Mouse (Mus musculus) embryonic facial prominence, embryonic 10.5 days (tissue): ENCODE data around the gene Pde4d. TPM values are rescaled to one million over a fixed set of nuclear protein-coding genes. Genes with fewer than 3 reads are reported as not detected.

Experiments used
- DNase-seq: peaks from one replicate; pipeline ENCODE4 v3.0.0-alpha.2; 2017; ENCODE audit warnings: low spot score
- H3K27ac ChIP-seq: fragments of 300-500 bp; sonication (generic); replicated peaks from 2 replicates; pipeline ENCODE4 v1.5.1; 2016; ENCODE audit warnings: mild to moderate bottlenecking
- H3K27me3 ChIP-seq: fragments of 300-500 bp; sonication (generic); replicated peaks from 2 replicates; pipeline ENCODE4 v1.6.1; 2016; ENCODE audit warnings: low read depth, mild to moderate bottlenecking; ENCODE audit not compliant: poor library complexity, severe bottlenecking
- H3K36me3 ChIP-seq: fragments of 300-500 bp; sonication (generic); replicated peaks from 2 replicates; pipeline ENCODE4 v1.6.1; 2016; ENCODE audit warnings: mild to moderate bottlenecking, moderate library complexity
- H3K4me1 ChIP-seq: fragments of 300-500 bp; sonication (generic); 2 replicates; pipeline ENCODE4 v1.6.1; 2016
- H3K4me3 ChIP-seq: fragments of 300-500 bp; sonication (generic); 2 replicates; pipeline ENCODE4 v1.5.1; 2016; ENCODE audit warnings: mild to moderate bottlenecking, moderate library complexity
- H3K9me3 ChIP-seq: fragments of 300-500 bp; sonication (generic); 2 replicates; pipeline ENCODE4 v1.6.1; 2016; ENCODE audit warnings: mild to moderate bottlenecking
- WGBS: fragments of 180-500 bp; shearing (Covaris S2); methylation state at CpG from one replicate; pipeline ENCODE4 v1.1.7; 2016; 5-methylcytosine and 5-hydroxymethylcytosine counted together
- polyA plus RNA-seq: library from polyadenylated mRNA; unstranded; fragments of >200 nt; fragmentation: Nextera tagmentation; extraction: Ambion mirVana; gene quantifications from 2 replicates; pipeline ENCODE4 v1.2.1, GENCODE M21; 2016

Gene Pde4d
- polyA plus RNA-seq, 1 experiment from 2014 or later = 19.7 TPM

DNA sequence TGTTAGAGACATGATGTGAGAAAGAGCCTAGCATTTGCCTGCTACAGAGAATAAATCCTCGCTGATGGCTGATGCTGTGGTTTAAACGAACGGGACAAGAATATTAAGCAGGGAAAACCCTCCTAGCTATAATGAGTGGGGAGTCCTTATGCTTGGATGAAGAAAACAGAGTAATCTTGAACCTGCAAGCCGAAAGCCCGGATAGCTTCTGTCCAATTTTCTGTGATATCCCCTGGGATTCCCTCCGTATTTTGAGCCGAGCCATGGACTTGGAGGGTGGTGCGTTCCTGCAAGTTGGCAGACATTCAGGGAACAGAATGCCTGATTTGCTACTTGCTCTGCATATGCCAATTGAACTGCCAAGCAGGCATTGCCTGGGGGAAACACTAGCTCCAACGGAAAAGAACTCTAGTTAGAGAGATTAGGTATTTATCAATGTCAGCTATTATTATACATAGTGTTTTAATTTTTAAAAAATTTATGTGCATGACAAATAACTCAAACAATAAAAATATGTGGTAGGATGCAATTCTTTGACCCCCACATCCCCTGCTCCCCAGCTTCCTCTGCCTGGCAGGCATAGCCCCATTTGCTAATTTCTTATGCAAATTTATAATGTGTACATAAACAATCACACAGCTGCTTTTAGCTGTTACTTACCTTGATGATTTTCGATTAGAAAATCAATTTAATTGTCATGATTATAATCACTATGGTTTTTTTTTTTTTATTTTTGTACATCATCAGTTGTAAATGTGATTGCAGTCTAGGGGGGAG is 603.7 kb downstream of the Pde4d start:
- H3K36me3 ChIP-seq = no peaks in the 10 kb centered on the region
- DNase-seq = no peak
- no peaks in the 10 kb centered on the region for H3K27me3 ChIP-seq
- peaks cover 4% of the 10 kb centered on the region; the same call in 1 of the 2 replicates for H3K4me1 ChIP-seq
- no peaks in the 10 kb centered on the region for H3K9me3 ChIP-seq
- no peak overlapping the region for H3K4me3 ChIP-seq
- WGBS = 74% methylated on average over 10 of the region's 10 CpGs
- no peak overlapping the region for H3K27ac ChIP-seq

DNA sequence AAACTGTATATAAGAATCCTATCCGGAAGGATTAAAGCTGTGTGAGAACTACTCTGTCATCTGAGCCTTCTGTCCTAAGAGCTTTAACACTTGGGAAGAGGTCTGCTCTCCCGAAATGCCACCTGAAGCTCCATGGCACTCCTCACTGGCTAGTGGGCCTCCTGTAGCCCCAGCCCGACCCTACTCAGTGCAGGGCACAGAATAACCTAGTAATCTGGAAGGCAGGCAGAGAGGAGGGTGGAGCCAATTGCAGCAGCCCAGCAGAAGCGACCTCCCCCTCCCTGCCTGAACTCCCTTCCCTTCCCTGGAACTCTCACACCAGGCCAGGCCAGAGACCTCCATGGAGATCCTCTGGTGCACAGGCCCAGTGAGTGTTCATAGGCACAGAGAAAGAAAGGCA is 608.3 kb downstream of the Pde4d start:
- WGBS = 24% methylated on average over 4 of the region's 4 CpGs
- H3K4me1 ChIP-seq = peaks cover 4% of the 10 kb centered on the region; the same call in 1 of the 2 replicates

DNA sequence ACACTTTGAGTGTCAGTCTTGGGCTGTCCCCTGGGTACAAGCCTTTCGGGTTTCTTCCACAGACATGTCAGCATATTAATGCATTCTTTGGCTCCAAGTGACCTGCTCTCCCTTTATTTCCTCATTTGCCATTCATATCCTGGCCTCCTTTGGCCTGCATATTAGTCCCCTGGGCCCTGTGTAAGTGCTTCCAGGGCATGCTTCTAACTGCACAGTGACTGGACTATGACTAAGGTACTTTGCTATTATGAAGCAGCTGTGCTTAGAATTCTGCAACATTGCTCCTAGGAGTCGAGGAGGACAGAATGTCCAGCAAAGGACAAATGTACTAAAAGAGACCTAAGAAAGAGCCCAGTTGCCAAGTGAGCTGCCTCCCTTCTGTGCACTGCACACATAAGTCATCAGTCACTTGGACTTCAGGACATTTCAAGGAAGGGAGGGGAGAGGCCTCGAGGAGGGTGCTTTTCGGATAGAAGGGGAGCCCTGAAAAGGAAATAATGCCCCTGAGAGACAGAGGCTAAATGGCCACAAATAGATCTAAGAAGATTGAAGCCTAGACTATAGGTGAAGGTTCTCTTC is 616.9 kb downstream of the Pde4d start:
- Histone ChIP-seq H3K9me3 (no peaks in the 10 kb centered on the region), H3K27ac (no peak overlapping the region), H3K4me3 (no peak overlapping the region), H3K27me3 (no peaks in the 10 kb centered on the region; the same call in 1 of the 2 replicates), H3K36me3 (no peaks in the 10 kb centered on the region), H3K4me1 (peaks cover 5% of the 10 kb centered on the region; the same call in 1 of the 2 replicates)
- no peak for DNase-seq
- 67% methylated on average over 4 of the region's 4 CpGs for WGBS

More for the DNA sequence above, 608.3 kb downstream of the Pde4d start:
- no peak overlapping the region for H3K4me3 ChIP-seq
- no peak for DNase-seq
- no peak overlapping the region for H3K27ac ChIP-seq
- no peaks in the 10 kb centered on the region for H3K36me3 ChIP-seq
- H3K9me3 ChIP-seq = no peaks in the 10 kb centered on the region
- no peaks in the 10 kb centered on the region for H3K27me3 ChIP-seq

DNA sequence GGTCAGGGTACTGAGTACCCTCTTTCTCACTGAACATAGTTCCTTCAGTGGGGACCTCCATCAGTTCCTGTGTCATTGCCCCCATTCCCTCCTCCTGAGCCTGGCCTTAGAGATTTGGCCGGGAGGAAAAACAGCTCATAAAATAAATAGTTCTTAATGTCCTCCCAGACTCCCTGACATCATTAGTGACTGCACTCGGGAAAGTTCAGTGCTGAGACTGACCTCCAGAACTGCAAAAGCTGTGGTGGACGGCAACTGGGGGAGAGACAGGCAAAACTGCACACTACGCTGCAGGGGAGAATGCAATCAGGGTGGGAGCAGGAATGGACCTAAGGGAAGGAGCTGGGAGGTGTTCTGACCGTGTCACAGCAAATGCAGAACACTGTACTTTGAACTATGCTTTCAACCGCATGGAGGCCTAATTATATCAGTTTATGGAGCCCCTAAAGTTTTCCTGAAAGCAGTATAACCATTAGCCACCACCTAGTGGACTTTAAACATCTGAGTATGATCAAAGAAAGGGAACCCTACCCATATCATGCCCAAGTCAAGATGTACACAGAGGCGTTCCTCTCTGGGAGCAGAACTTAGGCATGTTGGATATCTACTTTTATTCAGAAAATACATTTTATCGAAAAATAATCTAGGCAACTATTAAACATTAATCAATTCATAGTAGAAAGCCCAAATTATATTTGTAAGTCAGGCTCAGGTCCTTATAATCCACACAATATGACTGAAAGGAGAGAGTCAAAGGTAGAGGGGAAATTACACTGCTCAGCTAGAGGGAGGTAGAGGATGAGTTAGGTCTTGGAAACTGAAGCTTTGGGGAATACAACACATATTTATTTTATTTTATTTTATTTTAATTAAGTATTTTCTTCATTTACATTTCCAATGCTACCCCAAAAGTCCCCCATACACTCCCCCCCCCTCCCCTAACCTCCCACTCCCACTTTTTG is 618.8 kb downstream of the Pde4d start:
- H3K9me3 ChIP-seq = no peaks in the 10 kb centered on the region
- H3K36me3 ChIP-seq = no peaks in the 10 kb centered on the region
- H3K27me3 ChIP-seq = no peaks in the 10 kb centered on the region; the same call in 1 of the 2 replicates
- H3K4me3 ChIP-seq = no peak overlapping the region
- H3K4me1 ChIP-seq = peaks cover 8% of the 10 kb centered on the region
- DNase-seq = no peak
- H3K27ac ChIP-seq = no peak overlapping the region
- WGBS = 81% methylated on average over 8 of the region's 8 CpGs

GRCm38 (mm10) chr13:109073371-109073770 is 623.6 kb downstream of the Pde4d start:
- Histone ChIP-seq H3K27me3 (no peaks in the 10 kb centered on the region), H3K9me3 (no peaks in the 10 kb centered on the region), H3K36me3 (no peaks in the 10 kb centered on the region), H3K4me1 (peaks cover 8% of the 10 kb centered on the region; the same call in 1 of the 2 replicates), H3K4me3 (no peak overlapping the region), H3K27ac (no peak overlapping the region)
- 14% methylated on average over 2 of the region's 2 CpGs for WGBS
- DNase-seq = no peak

- Histone ChIP-seq H3K27ac (no peak overlapping the region), H3K27me3 (no peaks in the 10 kb centered on the region), H3K9me3 (no peaks in the 10 kb centered on the region), H3K4me1 (peaks cover 8% of the 10 kb centered on the region; the same call in 1 of the 2 replicates), H3K4me3 (no peak overlapping the region), H3K36me3 (no peaks in the 10 kb centered on the region)
- DNase-seq = no peak
- 32% methylated on average over 4 of the region's 4 CpGs for WGBS
Measured at GRCm38 (mm10) chr13:109074078-109074477, 624.3 kb downstream of the Pde4d start.

- H3K4me3 ChIP-seq = no peak overlapping the region
- 82% methylated on average over 3 of the region's 3 CpGs for WGBS
- no peak for DNase-seq
Measured at GRCm38 (mm10) chr13:109092654-109093053, 642.9 kb downstream of the Pde4d start.

DNA sequence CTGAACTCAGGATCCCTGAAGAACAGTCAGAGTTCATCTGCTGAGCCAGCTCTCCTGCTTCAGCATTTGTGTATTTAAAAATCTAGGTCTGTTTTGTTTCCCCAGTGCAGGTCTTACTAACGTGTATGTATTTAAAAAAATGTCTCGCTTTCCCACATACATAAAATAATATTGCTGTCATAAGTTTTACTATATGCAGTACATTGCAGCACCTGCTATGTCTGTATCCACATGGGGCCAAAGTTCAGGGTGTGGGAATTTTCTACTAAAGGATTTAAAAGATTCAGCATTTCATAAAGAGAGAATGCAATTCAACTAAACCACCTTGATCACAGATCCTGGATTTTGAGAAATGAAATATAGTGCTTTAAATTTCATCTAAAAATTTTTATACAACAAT is 646.9 kb downstream of the Pde4d start:
- no peaks in the 10 kb centered on the region for H3K36me3 ChIP-seq
- no peaks in the 10 kb centered on the region for H3K4me1 ChIP-seq
- no peaks in the 10 kb centered on the region for H3K9me3 ChIP-seq
- no peaks in the 10 kb centered on the region for H3K27me3 ChIP-seq
- H3K4me3 ChIP-seq = no peak overlapping the region
- WGBS = 82% methylated on average over 2 of the region's 2 CpGs
- no peak overlapping the region for H3K27ac ChIP-seq
- DNase-seq = no peak

More at GRCm38 (mm10) chr13:109092654-109093053, 642.9 kb downstream of the Pde4d start:
- Histone ChIP-seq H3K4me1 (no peaks in the 10 kb centered on the region), H3K27ac (no peak overlapping the region), H3K27me3 (no peaks in the 10 kb centered on the region), H3K36me3 (no peaks in the 10 kb centered on the region), H3K9me3 (no peaks in the 10 kb centered on the region)

GRCm38 (mm10) chr13:109116004-109116341 is 666.2 kb downstream of the Pde4d start:
- 0% methylated on average over 8 of the region's 8 CpGs for WGBS

GRCm38 (mm10) chr13:109116342-109117201 is 666.8 kb downstream of the Pde4d start:
- under 1% methylated on average over 63 of the region's 63 CpGs for WGBS
- DNase-seq = peak; percentile 80
- Histone ChIP-seq H3K4me1 (peaks cover 16% of the 10 kb centered on the region), H3K9me3 (no peaks in the 10 kb centered on the region), H3K27ac (no peak overlapping the region; the same call in 1 of the 2 replicates), H3K36me3 (no peaks in the 10 kb centered on the region), H3K4me3 (peak overlapping the region; percentile 72), H3K27me3 (peaks cover 34% of the 10 kb centered on the region)

More at GRCm38 (mm10) chr13:109116004-109116341, 666.2 kb downstream of the Pde4d start:
- H3K36me3 ChIP-seq = no peaks in the 10 kb centered on the region
- H3K27me3 ChIP-seq = peaks cover 34% of the 10 kb centered on the region
- H3K4me3 ChIP-seq = peak overlapping the region; percentile 72
- no peak overlapping the region for H3K27ac ChIP-seq
- DNase-seq = peak; percentile 85
- H3K9me3 ChIP-seq = no peaks in the 10 kb centered on the region
- peaks cover 16% of the 10 kb centered on the region for H3K4me1 ChIP-seq

GRCm38 (mm10) chr13:109117210-109117791 is 667.6 kb downstream of the Pde4d start:
- Histone ChIP-seq H3K27me3 (peaks cover 34% of the 10 kb centered on the region), H3K36me3 (no peaks in the 10 kb centered on the region), H3K4me1 (peaks cover 16% of the 10 kb centered on the region), H3K4me3 (peak overlapping the region; percentile 72), H3K27ac (no peak overlapping the region), H3K9me3 (no peaks in the 10 kb centered on the region)
- WGBS = 10% methylated on average over 14 of the region's 14 CpGs
- peak; percentile 23 for DNase-seq
